Mouse (Mus musculus) thymus, adult 18-20 months (tissue): ENCODE data around the gene Sox30.

Experiments used
- DNase-seq, 2 experiments: peaks; one replicate each; pipeline ENCODE4 v3.0.0; 2022; ENCODE audit warnings: mixed read lengths in 2 of 2

Gene Sox30

DNA sequence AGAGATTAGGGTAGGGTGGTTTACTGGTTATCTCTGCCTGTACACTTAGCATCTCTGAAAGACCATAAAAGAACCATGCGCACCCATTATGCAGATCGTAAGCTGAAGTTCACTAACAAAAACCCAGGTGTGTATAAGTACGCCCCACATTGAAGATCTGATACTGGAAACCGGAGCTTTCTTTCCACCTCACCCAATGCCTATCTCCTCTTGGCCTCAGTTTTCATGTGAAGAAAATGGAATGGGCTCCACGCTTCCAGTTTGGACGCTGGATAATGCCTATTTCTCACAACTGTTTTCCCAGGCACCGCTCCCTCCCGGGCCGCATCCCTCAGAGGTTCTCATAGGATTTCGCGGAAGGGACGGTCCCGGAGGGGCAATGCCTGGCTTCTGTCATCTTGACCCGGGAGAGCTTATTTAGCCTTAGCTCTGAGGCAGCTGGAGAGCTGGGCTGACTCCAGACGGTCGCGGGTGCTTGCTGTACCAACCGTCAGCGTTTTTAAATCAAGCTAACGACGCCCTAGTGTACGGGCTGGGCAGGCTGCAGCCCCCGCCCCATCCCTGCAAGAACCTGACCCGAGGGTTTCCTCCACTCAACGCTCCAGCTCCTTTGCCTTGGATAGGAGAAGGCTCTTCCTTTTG lies 76.8 kb downstream of the Sox30 start:
- no peak for DNase-seq

DNA sequence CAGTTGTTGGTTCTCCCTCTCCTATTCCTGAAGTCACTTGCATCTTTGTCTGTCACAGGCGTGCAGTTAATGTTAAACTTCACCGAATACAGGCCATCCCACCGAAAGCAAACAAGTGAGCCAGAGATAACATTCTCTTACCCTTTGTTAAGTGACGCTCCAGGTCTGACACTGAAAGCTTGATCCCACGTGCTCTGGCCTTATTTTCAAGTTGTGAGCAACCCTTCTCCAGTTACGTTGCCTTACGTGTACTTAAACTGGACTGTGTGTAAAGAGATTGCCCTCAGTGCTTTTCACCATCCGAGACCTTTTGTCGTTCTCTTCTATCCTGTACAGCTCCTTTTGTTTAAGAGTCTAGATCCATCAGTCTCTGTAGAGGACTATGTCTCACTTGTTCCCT lies 77.9 kb downstream of the Sox30 start:
- no peak for DNase-seq

DNA sequence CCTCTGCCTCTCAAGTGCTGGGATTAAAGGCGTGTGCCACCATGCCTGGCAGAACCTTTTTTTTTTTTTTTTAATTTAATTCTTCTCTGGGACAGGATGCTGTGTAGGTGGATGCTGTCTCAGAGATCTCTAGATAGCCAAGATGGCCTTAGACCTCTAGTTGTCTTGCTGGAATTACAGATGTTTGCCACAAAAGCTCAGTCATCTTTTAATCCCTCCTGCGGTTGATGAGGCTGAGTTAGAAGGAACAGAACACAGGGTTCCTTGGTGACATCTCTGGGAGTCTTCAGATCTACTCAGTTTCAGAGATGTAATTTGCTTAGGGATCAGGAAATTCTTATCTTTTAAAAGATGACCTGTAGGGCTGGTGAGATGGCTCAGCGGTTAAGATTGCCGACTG lies 78.8 kb downstream of the Sox30 start:
- DNase-seq: no peak

DNA sequence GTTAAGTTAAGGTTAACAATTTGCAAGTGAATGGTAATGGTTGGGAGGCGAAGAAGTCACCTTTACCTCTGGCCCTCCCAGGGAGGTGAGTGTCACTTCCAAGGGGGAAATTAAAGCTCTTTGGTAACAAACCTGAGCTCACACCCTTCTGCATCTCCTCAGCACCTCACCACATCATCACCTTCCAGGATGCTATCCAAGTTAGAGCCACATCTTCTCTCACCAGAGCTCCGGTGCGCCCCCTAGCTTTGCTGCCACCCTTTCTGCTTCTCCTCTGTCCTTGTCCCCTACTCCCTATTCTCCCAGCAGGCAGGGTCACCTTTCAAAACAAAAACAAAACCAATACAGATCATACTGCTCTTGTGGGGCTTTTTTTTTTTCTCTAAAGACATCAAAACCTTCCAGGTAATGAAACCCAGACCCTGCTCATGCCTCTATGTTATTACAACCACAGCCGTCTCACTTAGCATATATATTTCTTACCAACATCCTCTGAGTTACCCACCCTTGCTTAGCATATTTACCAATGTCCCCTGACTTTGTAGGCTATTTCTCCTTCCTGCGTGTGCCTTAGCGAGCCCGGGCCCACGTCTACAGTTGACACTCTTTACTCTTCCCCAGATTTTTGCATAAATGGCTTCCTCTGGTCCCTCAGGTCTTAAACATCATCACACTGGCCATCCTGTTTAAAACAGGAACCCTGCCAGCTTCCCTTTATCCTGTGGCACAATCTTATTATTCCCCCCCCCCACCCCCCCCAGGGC lies 80.0 kb downstream of the Sox30 start:
- DNase-seq: no peak

DNA sequence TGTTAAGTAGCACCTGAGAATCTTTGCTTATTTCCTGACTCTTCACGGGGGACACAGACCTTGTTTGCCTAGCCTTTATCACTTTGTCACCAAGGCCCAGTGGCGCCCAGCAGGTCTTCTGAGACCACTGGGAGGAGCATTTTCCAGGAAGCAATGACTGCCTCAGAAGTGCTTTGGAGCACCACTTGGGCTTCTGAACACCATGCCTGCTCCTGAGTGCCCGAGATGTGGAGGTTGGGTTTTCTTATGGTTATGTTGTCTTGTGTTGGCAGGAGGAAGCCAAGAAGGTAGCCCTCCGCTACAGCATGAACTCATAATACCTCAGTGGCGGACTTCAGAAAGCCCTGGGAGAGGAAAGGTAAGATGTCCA lies 80.5 kb downstream of the Sox30 start:
- no peak for DNase-seq

DNA sequence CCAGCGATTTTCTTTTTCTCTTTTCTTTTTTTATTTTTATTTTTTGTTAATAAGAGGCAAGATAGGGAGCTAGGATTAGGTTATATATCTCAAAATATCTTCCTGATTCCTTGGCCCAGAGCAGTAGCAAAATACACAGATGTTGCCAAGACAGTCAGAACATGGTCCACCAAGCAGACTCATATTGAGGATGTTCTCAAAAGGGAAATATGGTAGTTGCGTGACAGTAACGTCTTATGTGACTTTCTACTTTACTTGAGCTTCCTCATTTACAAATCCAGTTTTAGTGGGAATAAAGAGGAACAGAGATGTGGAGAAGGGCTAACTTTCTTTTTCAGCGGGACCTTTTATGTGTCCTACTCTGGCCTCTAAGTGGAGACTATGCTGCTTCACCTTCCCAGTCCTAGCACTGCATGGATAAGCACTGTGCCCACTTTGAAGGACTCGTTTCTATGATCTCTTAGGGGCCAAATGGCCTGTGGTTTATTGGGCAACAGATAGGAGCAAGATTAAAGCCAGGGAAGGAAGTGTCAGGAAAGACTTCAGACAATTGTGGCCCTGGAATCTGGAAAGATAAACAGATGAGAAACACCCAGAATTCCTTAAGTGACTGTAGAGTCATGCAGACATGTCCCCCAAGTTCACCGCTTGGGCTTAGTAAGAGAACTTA lies 81.8 kb downstream of the Sox30 start:
- DNase-seq: no peak

DNA sequence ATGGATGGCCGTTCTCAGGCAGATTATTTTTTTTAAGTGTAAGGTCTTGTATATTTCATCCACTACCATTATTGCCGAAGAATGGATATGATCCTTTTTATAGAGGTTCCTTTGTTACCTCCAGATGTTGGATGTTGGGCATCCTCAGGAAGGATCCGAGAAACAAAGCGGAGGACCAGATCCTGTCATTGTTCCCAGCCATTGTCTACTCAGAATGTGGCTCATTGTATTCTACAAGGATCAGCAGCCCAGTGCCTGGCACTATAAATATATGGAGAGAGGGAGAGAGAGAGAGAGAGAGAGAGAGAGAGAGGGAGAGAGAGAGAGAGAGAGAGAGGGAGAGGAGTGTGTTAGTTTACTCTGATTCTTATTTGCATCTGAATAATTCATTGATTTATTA lies 82.5 kb downstream of the Sox30 start:
- no peak for DNase-seq

DNA sequence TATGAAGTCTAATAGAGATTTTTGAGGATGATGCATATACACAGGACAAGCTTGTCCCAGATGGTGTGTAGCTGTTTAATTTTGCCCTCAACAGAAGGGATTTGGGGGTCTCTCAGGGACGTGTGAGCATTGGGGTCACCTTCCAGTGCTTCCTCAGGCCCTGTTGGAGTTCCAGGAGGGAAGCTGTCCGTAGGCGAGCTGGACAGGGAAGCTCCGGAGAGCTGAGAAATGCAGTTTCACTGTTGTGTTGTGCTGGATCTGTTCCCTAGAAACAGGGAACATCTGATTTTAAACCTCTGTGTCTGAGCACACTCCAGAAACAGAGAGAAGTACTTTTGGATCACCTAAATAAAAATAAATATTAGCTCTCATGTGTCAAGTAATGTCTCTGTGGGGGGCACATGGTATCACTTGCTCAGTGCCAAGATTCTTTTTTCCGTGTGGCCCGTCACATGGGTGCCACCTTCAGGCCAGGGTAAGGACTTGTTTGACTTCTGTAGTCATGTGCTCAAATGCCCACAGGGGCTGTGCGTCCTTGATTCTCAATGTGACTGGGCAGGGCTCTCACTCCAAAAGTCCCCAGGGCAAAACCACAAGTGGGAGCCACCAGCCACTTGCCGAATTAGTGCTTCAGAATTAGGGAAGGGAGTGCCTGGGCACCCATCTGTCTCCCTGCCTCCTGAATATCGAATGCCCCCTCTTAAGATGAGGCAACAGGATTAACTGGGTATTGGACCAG lies 83.1 kb downstream of the Sox30 start:
- no peak for DNase-seq

DNA sequence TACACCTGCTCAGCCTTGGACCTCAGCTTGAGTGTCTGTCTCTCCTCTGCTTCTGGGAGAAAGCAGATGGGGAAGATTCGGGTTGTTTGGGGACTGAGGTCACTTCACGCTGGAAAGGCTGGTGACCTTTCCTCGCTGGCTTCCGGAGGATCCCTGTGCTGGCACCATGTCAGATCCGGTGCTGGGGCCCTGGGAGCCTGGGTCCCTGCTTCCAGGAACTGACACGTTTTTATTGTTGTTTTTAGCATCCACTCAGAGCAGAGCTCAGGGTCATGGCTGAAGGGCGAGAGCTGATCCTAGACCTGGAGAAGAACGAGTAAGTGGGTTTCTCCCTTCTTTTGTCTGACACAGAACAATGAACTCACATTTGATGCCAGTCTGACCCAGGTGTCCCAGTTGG lies 84.7 kb downstream of the Sox30 start:
- no peak for DNase-seq

DNA sequence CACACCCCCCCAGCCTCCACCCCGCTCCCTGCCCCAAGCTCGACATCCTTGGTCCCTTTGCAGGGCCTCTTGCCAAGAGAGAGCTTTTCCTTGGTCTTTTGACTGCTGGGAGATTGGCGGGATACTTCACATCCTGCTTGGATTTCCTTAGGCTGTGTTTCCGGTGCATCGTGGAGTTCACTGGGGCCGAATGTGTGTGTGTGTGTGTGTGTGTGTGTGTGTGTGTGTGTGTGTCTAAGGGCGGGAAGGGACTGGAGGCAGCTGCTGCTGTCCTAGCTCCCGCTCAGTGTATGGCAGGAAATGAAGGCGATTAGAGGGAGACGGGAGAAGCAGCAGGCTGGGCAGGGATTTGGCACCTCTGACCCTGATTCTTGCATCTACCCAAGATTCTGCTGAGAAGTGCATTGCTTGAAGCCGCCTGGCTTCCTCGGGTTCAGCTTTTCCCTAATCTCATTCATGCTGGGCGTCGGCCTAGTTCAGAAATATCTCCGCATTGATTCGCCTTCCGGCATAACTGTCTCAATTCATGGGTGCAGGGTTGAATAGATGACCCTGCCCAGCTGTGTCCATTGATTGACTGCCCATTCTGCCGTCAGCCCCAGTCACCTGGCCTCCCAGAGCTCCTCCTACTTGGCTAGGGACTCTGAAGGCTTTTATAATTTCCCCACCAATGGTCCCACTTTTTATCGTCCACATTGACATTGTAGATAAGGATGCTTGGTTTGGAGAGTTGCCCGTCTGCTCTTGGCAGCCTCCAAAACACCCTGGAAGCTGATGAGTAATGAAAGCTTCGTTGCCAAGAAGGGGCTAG lies 85.3 kb downstream of the Sox30 start:
- DNase-seq: no peak
